Mouse (Mus musculus): Measurements from ENCODE around the gene Nucb1.

- no peak for TF ChIP-seq CTCF (IDR thresholded peaks at IDR 0.05; ENCODE audit: control insufficient read depth, insufficient read depth, insufficient read length)
- TF ChIP-seq USF1 (IDR thresholded peaks at IDR 0.05; ENCODE audit: low read depth) = peak; percentile 49
- TF ChIP-seq MYOG (IDR thresholded peaks at IDR 0.05; ENCODE audit: control insufficient read depth, extremely low read depth, insufficient read length) = no peak
- TF ChIP-seq CEBPB (IDR thresholded peaks at IDR 0.05; ENCODE audit: low read depth) = no peak
- TF ChIP-seq MYOD1 (IDR thresholded peaks at IDR 0.05; ENCODE audit: control insufficient read depth, insufficient read length, low read depth) = no peak
- TF ChIP-seq MAX (IDR thresholded peaks at IDR 0.05) = peak; percentile 47
Measured at GRCm38 (mm10) chr7:45524841-45525621, 14.8 kb upstream of the Nucb1 start.
